Mouse (Mus musculus): Measurements from ENCODE around the gene Pcca.

Gene Pcca

DNA sequence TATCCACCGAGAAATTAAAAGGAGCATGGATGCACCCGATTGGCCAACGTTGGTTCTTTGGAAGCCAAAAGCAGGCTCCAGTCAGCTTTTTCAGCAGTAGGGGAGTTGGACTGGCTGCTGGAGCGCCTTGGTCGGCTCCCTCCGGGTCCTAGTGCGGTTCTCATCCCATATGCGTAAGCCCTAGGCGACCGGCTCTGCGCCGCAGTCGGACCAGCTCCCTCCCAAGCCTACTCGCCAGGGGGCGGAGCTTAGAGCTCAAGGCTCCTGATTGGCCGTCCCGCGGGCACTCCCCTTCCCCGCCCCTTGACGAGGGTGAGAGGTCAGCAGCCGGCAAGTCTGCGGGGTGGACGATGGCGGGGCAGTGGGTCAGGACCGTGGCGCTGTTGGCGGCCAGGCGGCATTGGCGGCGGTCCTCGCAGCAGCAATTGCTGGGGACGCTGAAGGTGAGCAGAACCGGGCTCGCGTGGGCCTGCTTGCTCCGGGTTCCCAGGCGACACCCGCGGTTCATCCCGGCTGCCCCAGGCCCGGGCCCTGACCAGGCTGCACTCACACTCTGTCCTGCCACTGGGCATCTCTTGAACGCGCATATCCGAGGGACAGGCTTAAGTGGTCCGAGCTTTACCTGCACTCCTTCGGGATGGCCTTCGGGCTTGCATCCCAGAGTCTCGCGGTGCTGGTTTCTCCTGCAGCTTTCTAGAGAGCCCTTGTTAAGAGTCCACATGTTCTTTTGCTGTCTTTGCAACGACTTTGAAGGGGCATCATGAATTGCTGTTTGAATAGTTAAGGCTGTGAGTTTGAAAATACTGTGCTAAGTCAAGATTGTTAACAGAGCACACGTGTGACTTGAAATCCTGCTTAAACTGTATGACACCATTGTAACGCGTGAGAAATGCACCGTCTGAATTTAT, at the start of gene Pcca:
Pcca (plus strand) TSS at position 308 of the 908 bp plus-strand sequence.
- peak; percentile 95 for DNase-seq (ENCODE audit: low read depth)

GRCm38 (mm10) chr14:122484458-122484843, 49.7 kb upstream of the Pcca start:
- no peak for DNase-seq (ENCODE audit: low read depth)

DNA sequence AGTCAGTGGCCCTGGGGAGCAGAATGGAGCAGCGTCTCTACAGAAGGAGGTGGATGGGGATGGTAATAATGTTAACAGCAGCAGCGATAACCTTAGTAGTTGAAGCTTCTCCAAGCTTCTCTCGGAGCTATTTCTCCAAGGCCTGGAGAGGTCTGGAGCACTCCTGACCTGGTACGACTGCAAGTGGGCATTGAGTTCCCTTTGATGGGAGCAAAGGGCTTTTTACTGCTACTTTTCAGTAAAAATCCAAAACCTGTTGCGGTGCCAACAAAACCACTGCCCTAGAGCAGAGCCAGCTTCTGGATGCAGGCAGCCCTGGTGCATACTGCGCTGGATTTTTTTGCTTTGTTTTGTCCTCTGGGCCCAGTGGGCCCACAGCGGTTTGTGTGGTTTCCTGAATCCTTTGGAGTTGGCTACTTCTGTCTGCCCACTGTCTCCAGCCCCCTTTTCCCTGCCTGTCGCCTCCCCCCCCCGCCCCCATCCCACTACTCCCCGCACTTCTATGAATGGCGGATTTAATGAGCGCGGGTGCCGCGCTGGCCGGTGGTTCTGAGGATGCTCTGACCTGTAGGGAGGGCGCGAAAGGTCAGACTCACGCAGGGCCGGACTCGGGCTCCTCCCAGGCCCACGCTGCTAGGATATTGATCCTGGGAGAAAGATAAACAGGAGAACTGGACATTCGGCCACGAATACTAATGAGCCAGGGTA, 49.1 kb upstream of the Pcca start:
- DNase-seq (ENCODE audit: low read depth), result no peak

DNA sequence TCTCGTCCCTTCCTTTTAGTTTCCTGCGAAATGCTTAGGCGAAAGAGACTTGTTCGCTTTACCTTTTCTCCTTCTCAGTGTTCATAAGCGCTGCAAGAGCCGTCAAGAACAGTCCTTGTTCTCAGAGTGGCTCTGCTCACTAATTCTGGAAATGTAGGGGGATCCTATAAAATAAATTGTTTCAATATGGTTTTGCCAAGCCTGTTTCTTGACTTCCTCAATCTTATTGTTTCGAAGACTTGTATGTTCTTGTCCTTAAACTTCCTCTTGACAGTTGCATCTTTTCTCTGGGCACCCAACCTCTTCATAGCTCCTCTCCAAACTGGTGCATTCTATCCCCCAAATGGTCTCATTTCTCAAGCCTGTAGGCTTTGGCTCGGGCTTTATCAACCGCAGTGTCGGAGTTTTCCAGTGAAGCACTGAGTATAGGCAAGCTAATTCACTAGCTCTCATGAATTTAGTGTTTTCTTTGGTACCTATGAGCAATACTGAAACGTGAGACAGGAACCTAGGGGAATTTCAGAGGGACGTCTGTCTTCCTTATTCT, 48.4 kb upstream of the Pcca start:
- DNase-seq (ENCODE audit: low read depth), result peak; percentile 7

- DNase-seq (ENCODE audit: low read depth), result peak; percentile 2
Observed at GRCm38 (mm10) chr14:122486611-122487010, 47.5 kb upstream of the Pcca start.

DNA sequence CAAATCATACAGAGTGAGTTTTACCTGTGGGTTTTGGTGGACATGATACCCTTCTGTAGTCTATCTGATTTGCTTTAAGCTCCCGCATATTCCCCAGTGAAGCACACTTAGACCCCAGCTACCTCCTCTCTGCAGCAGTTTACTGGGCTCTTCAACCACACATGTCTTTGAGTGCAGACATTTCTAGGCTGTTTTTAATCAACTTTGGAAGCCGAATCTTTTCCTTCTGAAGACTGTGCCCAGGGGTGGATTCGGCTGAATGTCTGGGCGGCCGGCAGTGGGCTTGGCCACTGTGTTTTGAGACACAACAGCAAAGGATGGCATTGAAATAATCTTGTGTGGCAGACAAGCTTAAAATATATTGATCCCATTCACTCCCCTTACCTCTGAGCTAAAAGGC, 46.8 kb upstream of the Pcca start:
- DNase-seq (ENCODE audit: low read depth), result no peak

DNA sequence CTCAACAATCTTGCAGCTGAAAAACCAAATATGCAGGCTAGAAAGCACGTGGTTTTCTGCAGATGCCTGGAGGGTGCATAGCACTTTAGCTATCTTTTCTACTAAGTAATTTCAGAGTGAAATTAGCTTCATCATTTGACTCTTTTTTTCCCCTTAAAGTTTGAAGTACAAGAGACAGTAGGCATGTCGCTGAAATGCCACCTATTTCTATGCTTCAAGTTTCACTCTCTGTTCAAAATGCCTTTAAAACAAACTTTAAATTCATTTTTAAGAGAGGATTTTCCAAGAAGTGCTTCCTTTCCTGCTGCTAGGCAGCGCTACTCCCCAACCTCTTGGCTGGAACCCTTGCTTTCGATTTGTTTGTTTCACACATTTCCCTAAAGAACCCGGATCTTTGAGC, 45.1 kb upstream of the Pcca start:
- DNase-seq (ENCODE audit: low read depth), result peak; percentile 34

GRCm38 (mm10) chr14:122489686-122490414, 44.3 kb upstream of the Pcca start:
- DNase-seq (ENCODE audit: low read depth), result peak; percentile 21

- DNase-seq (ENCODE audit: low read depth), result peak; percentile 15
Observed at GRCm38 (mm10) chr14:122490441-122491328, 43.4 kb upstream of the Pcca start, which contains the start of gene Gm10837. TSS of gene Gm10837 (plus strand) at chr14:122490586.

GRCm38 (mm10) chr14:122491521-122491920, 42.6 kb upstream of the Pcca start:
- DNase-seq (ENCODE audit: low read depth), result peak; percentile 1

DNA sequence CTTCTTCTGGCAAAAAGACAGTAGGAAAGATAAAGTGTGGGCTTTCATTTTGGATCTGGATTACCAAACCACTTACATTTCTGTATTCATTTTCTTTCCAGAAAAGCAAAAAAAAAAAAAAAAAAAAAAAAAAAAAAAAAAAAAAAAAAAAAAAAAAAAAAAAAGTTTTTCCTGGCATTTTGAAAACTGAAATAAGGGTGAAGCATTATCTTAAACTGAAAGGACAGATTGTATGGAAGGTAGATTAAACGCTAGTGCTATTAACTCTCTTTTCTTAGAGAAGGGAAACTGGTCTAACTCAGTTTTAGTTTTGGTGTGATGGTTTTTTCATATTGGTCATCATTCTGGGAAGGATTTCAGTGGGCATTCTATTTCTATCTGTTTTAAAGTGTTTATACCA, 42.1 kb upstream of the Pcca start:
- no peak for DNase-seq (ENCODE audit: low read depth)

GRCm38 (mm10) chr14:122509058-122509457, 25.1 kb upstream of the Pcca start:
- no peak for DNase-seq (ENCODE audit: low read depth)

DNA sequence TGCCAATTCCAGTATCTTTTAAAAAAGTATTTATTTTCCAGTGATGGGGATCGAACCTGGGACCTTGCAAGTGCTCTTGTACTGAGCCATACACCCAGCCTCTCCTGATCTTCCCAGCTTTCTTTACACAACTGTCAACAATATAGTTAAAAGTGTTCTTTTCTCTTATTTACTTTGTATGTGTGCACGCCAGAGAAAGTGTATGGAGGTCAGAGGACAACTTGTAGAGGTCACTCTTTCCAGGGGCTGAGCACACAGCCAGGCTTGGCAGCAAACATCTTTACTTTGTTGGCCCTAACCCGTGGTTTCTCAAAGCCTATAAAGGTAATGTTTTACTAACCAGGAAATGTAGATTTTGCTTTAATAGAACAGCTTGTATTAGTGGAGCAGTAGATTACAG, 22.6 kb upstream of the Pcca start:
- DNase-seq (ENCODE audit: low read depth), result no peak

GRCm38 (mm10) chr14:122513511-122514036, 20.6 kb upstream of the Pcca start:
- no peak for DNase-seq (ENCODE audit: low read depth)

DNA sequence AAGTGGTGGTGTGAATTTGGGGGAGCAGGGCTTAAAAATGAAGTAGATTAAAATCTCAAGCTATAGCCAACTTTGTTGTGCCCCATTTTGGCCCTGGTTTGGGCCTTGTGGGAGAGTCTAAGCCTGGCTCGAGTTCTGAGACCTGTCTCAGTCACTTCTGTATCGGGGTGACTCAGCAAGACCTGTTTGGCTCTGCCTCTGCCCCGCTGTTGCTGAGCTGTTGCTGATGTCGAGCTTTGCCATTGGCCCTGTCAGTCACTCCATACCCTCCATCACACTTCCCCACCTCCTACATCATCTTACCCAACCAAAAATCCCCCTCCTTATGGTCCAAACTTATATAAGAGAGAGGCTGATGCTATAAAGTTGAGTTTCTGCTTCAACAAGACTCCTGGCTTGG, 5.6 kb upstream of the Pcca start:
- no peak for DNase-seq (ENCODE audit: low read depth)

DNA sequence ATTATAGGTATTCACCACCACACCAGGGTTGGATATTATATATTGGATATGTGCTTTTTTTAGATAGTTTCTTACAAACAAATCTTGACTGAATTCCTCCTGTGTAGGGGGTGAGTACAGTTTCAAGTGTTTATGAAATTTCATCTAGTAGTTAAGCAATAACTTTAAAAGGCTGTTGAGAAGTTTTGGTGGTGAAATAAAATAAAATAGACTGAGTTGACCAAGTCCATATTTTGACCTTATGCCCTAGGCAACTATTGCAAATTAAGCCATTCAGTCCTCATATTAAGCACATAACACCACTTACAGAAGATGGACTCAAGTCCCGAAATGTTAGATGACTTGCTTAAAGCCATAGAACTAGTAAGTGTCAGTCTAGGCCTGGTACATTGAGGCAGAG, 1.9 kb downstream of the Pcca start:
- DNase-seq (ENCODE audit: low read depth), result no peak

DNA sequence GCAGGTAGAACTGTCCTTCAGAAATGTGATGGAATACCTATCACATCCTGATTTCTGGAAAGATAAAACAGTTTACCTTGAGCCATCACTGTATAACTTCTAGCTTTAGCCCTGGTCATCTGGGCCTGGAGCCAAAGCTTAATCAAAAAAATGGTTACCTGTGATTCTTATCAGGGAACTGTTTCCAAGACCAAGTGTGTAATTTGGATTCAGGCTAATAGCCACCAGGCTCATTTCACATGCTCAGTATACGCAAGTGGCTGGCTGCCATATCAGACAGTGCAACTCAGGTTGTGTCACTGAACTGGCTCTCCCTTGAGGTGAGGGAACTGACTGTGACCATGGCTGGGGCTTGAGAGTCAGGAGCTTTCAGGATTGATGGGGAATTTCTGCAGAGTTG, 14.3 kb downstream of the Pcca start:
- DNase-seq (ENCODE audit: low read depth), result no peak

- DNase-seq (ENCODE audit: low read depth), result no peak
Observed at GRCm38 (mm10) chr14:122548905-122549304, 14.8 kb downstream of the Pcca start.

GRCm38 (mm10) chr14:122552761-122553445, 18.8 kb downstream of the Pcca start:
- no peak for DNase-seq (ENCODE audit: low read depth)

DNA sequence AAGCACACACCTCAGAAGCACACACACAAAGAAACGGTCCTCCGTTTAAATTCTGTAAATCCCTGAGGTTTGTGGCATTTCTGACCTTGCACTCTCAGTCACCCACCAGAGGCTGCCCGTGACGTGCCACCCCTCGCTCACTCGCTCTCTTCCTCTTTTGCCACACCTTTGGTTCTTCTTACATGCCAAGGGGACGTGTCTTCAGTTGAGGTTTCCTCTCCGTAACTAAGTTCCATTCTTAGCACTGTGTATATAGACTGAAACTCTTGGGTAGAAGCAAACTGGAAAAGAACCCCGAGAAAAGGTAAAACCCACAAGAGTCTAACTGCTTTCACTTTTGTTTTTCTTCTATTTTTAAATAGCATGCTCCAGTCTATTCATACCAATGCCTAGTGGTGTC, 23.2 kb downstream of the Pcca start:
- DNase-seq (ENCODE audit: low read depth), result peak; percentile 72
